Mouse (Mus musculus) stomach, postnatal 0 days (tissue): ENCODE results near the gene Stt3b.

Experiments used
- CTCF ChIP-seq: IDR thresholded peaks from 2 replicates; pipeline ENCODE4 v1.5.1; 2016; ENCODE audit warnings: antibody characterized with exemption, low read depth, mild to moderate bottlenecking, moderate library complexity
- EP300 ChIP-seq: optimal IDR thresholded peaks from 2 replicates; pipeline ENCODE3; 2016; ENCODE audit warnings: antibody characterized with exemption

- TF ChIP-seq EP300 = no peak
- no peak for TF ChIP-seq CTCF
Observed at GRCm38 (mm10) chr9:115317049-115317448, 6.8 kb upstream of the Stt3b start.
